Mouse (Mus musculus) liver, postnatal 0 days (tissue): ENCODE results near the gene Dok4.

Experiments used
- CTCF ChIP-seq: sonication (generic); IDR thresholded peaks from 2 replicates; pipeline ENCODE4 v1.5.1; 2016; ENCODE audit warnings: antibody characterized with exemption, low read depth
- EP300 ChIP-seq: IDR thresholded peaks from 2 replicates; pipeline ENCODE4 v1.6.1; 2016; ENCODE audit warnings: antibody characterized with exemption, low read depth, mild to moderate bottlenecking

DNA sequence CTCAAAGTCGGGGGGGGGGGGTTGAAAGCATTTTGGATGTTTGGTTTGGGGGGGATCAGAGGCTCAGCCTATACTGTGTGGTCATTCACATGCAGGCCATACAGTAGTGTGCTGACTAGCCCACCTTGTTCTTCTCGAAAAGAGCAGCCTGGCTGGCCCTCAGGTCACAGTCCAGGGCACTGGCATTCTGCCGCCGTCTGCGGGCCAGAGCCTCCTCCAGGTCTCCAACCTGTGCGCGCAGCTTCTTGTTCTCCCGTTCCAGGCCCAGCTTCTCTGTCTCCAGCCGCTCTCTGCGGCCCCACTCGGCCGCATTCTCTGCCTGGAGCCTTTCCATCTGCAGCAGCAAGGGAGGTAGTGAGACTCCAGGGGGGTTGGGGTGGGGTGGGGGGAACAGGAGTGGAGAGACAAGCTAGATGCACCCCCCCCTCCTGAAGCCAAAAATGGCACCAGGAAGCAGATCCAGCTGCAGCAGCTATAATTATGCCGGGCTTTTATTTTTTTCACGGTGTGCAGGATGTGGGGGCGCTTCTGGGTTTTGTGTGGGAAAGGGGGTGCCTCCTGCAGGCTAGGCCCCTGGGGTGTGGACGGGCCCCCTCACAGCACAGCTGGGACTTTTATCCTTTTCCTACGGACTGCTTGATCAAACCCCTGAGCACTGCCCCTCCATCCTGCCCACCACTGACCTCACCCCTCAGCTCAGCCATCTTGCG, 31.6 kb upstream of the Dok4 start:
- no peak for TF ChIP-seq EP300
- no peak for TF ChIP-seq CTCF
